Mouse (Mus musculus): ENCODE measurements around the gene Zfp423. TPM values are rescaled to one million over a fixed set of nuclear protein-coding genes. Genes with fewer than 3 reads are reported as not detected.
A peak's percentile ranks its signal among the peaks of the same experiment; 100 is the strongest.

The Zfp423 gene
- total and polyA plus RNA-seq, 2 experiments from 2014 or later: 1.9 to 7.9 TPM

- peaks cover 27% of the 10 kb centered on the region for H3K27me3 ChIP-seq (ENCODE audit: control insufficient read depth, insufficient read depth, low read length)
- H3K4me1 ChIP-seq (ENCODE audit: control insufficient read depth, insufficient read depth): peaks cover 6% of the 10 kb centered on the region; the same call in 1 of the 2 replicates
- H3K4me2 ChIP-seq (ENCODE audit: low read depth, low read length): no peak overlapping the region
- no peaks in the 10 kb centered on the region for H3K9me3 ChIP-seq (replicated peaks; ENCODE audit: control insufficient read depth, low read length)
- no peak for DNase-seq (ENCODE audit: low spot score)
- no peak overlapping the region for H3K9ac ChIP-seq (replicated peaks; ENCODE audit: low read depth, low read length)
- no peak for ATAC-seq (ENCODE audit: insufficient read depth, low read depth)
- no peak for TF ChIP-seq EP300 (IDR thresholded peaks at IDR 0.05; ENCODE audit: low read depth)
- TF ChIP-seq CTCF (IDR thresholded peaks at IDR 0.05; ENCODE audit: low read depth): no peak
- no peak overlapping the region for H3K4me3 ChIP-seq (ENCODE audit: low read depth, low read length)
- H3K27ac ChIP-seq (ENCODE audit: low read depth): no peak overlapping the region
- no peaks in the 10 kb centered on the region for H3K36me3 ChIP-seq (replicated peaks; ENCODE audit: control insufficient read depth, insufficient read depth, low read length)
- WGBS: 77% methylated on average over 9 of the region's 9 CpGs
Observed at GRCm38 (mm10) chr8:87655946-87656345, 303.4 kb downstream of the Zfp423 start.

- H3K9ac ChIP-seq (replicated peaks; ENCODE audit: low read depth, low read length): no peak overlapping the region
- no peak overlapping the region for H3K4me2 ChIP-seq (ENCODE audit: low read depth, low read length)
- H3K4me1 ChIP-seq (ENCODE audit: control insufficient read depth, insufficient read depth): no peaks in the 10 kb centered on the region
- no peaks in the 10 kb centered on the region for H3K9me3 ChIP-seq (replicated peaks; ENCODE audit: control insufficient read depth, low read length)
- no peak overlapping the region for H3K27ac ChIP-seq (ENCODE audit: low read depth)
- TF ChIP-seq CTCF (IDR thresholded peaks at IDR 0.05; ENCODE audit: low read depth) (no peak), EP300 (IDR thresholded peaks at IDR 0.05; ENCODE audit: low read depth) (no peak)
- DNase-seq (ENCODE audit: low spot score) (no peak), ATAC-seq (ENCODE audit: insufficient read depth, low read depth) (no peak)
- H3K4me3 ChIP-seq (ENCODE audit: low read depth, low read length): no peak overlapping the region
- H3K27me3 ChIP-seq (ENCODE audit: control insufficient read depth, insufficient read depth, low read length): no peaks in the 10 kb centered on the region
- H3K36me3 ChIP-seq (replicated peaks; ENCODE audit: control insufficient read depth, insufficient read depth, low read length): no peaks in the 10 kb centered on the region
- 85% methylated on average over 9 of the region's 9 CpGs for WGBS
Observed at GRCm38 (mm10) chr8:87647781-87648180, 311.6 kb downstream of the Zfp423 start.

- Histone ChIP-seq H3K27ac (ENCODE audit: low read depth) (no peak overlapping the region), H3K36me3 (replicated peaks; ENCODE audit: control insufficient read depth, insufficient read depth, low read length) (no peaks in the 10 kb centered on the region), H3K4me1 (ENCODE audit: control insufficient read depth, insufficient read depth) (no peaks in the 10 kb centered on the region), H3K4me2 (ENCODE audit: low read depth, low read length) (no peak overlapping the region), H3K9ac (replicated peaks; ENCODE audit: low read depth, low read length) (no peak overlapping the region), H3K4me3 (ENCODE audit: low read depth, low read length) (no peak overlapping the region), H3K27me3 (ENCODE audit: control insufficient read depth, insufficient read depth, low read length) (no peaks in the 10 kb centered on the region), H3K9me3 (replicated peaks; ENCODE audit: control insufficient read depth, low read length) (no peaks in the 10 kb centered on the region)
- WGBS: 59% methylated on average over 5 of the region's 5 CpGs
- DNase-seq (ENCODE audit: low spot score) (no peak), ATAC-seq (ENCODE audit: insufficient read depth, low read depth) (no peak)
- TF ChIP-seq EP300 (IDR thresholded peaks at IDR 0.05; ENCODE audit: low read depth) (no peak), CTCF (IDR thresholded peaks at IDR 0.05; ENCODE audit: low read depth) (no peak)
Observed at GRCm38 (mm10) chr8:87645829-87646483, 313.4 kb downstream of the Zfp423 start.

GRCm38 (mm10) chr8:87645371-87645770 lies 314.0 kb downstream of the Zfp423 start:
- H3K4me3 ChIP-seq (ENCODE audit: low read depth, low read length): no peak overlapping the region
- H3K9ac ChIP-seq (replicated peaks; ENCODE audit: low read depth, low read length): no peak overlapping the region
- no peak overlapping the region for H3K4me2 ChIP-seq (ENCODE audit: low read depth, low read length)
- 39% methylated on average over 6 of the region's 6 CpGs for WGBS
- no peaks in the 10 kb centered on the region for H3K9me3 ChIP-seq (replicated peaks; ENCODE audit: control insufficient read depth, low read length)
- H3K36me3 ChIP-seq (replicated peaks; ENCODE audit: control insufficient read depth, insufficient read depth, low read length): no peaks in the 10 kb centered on the region
- ATAC-seq (ENCODE audit: insufficient read depth, low read depth) (no peak), DNase-seq (ENCODE audit: low spot score) (no peak)
- H3K4me1 ChIP-seq (ENCODE audit: control insufficient read depth, insufficient read depth): no peaks in the 10 kb centered on the region
- no peaks in the 10 kb centered on the region for H3K27me3 ChIP-seq (ENCODE audit: control insufficient read depth, insufficient read depth, low read length)
- TF ChIP-seq EP300 (IDR thresholded peaks at IDR 0.05; ENCODE audit: low read depth) (no peak), CTCF (IDR thresholded peaks at IDR 0.05; ENCODE audit: low read depth) (no peak)
- no peak overlapping the region for H3K27ac ChIP-seq (ENCODE audit: low read depth)

- Histone ChIP-seq H3K9ac (replicated peaks; ENCODE audit: low read depth, low read length) (no peak overlapping the region), H3K4me2 (ENCODE audit: low read depth, low read length) (no peak overlapping the region), H3K4me3 (ENCODE audit: low read depth, low read length) (no peak overlapping the region), H3K36me3 (replicated peaks; ENCODE audit: control insufficient read depth, insufficient read depth, low read length) (no peaks in the 10 kb centered on the region), H3K9me3 (replicated peaks; ENCODE audit: control insufficient read depth, low read length) (no peaks in the 10 kb centered on the region), H3K27ac (ENCODE audit: low read depth) (no peak overlapping the region), H3K27me3 (ENCODE audit: control insufficient read depth, insufficient read depth, low read length) (0 out of 2 replicates have a peak, but pooled peaks cover 5% of the 10 kb centered on the region), H3K4me1 (ENCODE audit: control insufficient read depth, insufficient read depth) (no peaks in the 10 kb centered on the region)
- WGBS: 40% methylated on average over 3 of the region's 3 CpGs
- ATAC-seq (ENCODE audit: insufficient read depth, low read depth) (no peak), DNase-seq (ENCODE audit: low spot score) (peak; percentile 20)
- TF ChIP-seq CTCF (IDR thresholded peaks at IDR 0.05; ENCODE audit: low read depth): peak; percentile 53
- no peak for TF ChIP-seq EP300 (IDR thresholded peaks at IDR 0.05; ENCODE audit: low read depth)
Observed at GRCm38 (mm10) chr8:87640930-87641329, 318.5 kb downstream of the Zfp423 start.

Data from heart, postnatal 0 days (tissue).